Mouse (Mus musculus) hindlimb bud, embryonic 11.5 days (tissue): ENCODE measurements around the gene Izumo1.
"Not testable (repeated sequence)": the region's sequence is repeated elsewhere in the genome, so short reads cannot be mapped to it uniquely, and the experiment has no call there.

ENCODE experiments used
- DNase-seq: peaks from one replicate; pipeline ENCODE4 v3.0.0-alpha.2; 2012; ENCODE audit warnings: low read depth, low spot score; ENCODE audit errors: extremely low spot score

Gene Izumo1

GRCm38 (mm10) chr7:45641391-45642040, 19.9 kb downstream of the Izumo1 start:
- DNase-seq, result no peak

GRCm38 (mm10) chr7:45642083-45642482, 20.5 kb downstream of the Izumo1 start:
- no peak for DNase-seq

GRCm38 (mm10) chr7:45642503-45643255, 21.1 kb downstream of the Izumo1 start:
- DNase-seq, result no peak

GRCm38 (mm10) chr7:45643441-45644178, 22.0 kb downstream of the Izumo1 start:
- peak; percentile 95 for DNase-seq

- no peak for DNase-seq
These were observed 22.6 kb downstream of the Izumo1 start for GRCm38 (mm10) chr7:45644183-45644582.

GRCm38 (mm10) chr7:45644872-45645590, 23.4 kb downstream of the Izumo1 start:
- DNase-seq, result no peak

GRCm38 (mm10) chr7:45645591-45645971, 24.0 kb downstream of the Izumo1 start:
- no peak for DNase-seq

- no peak for DNase-seq
These were observed 25.1 kb downstream of the Izumo1 start for GRCm38 (mm10) chr7:45646671-45647070.

GRCm38 (mm10) chr7:45649351-45649750, 27.7 kb downstream of the Izumo1 start:
- no peak for DNase-seq

GRCm38 (mm10) chr7:45650484-45650883, 28.9 kb downstream of the Izumo1 start:
- not testable (repeated sequence) for DNase-seq

GRCm38 (mm10) chr7:45654424-45655047, 32.9 kb downstream of the Izumo1 start:
- no peak for DNase-seq

GRCm38 (mm10) chr7:45660746-45661478, 39.3 kb downstream of the Izumo1 start:
- no peak for DNase-seq

GRCm38 (mm10) chr7:45661702-45662101, 40.1 kb downstream of the Izumo1 start:
- not testable (repeated sequence) for DNase-seq

- DNase-seq, result no peak
These were observed 43.9 kb downstream of the Izumo1 start for GRCm38 (mm10) chr7:45665303-45666138.

GRCm38 (mm10) chr7:45666161-45666560, 44.5 kb downstream of the Izumo1 start, which contains the start of gene Fut2:
Fut2 (minus strand) TSS chr7:45666394.
- no peak for DNase-seq

GRCm38 (mm10) chr7:45667761-45668160, 46.1 kb downstream of the Izumo1 start:
- DNase-seq, result no peak

- DNase-seq, result no peak
These were observed 47.3 kb downstream of the Izumo1 start for GRCm38 (mm10) chr7:45668921-45669320.

GRCm38 (mm10) chr7:45677627-45678295, 56.1 kb downstream of the Izumo1 start:
- DNase-seq, result no peak
